Mouse (Mus musculus): ENCODE results near the gene Trmt10a.
"Not testable (repeated sequence)": the region's sequence is repeated elsewhere in the genome, so short reads cannot be mapped to it uniquely, and the experiment has no call there.

Trmt10a gene

GRCm38 (mm10) chr3:138134528-138134927 is 8.7 kb upstream of the Trmt10a start:
- DNase-seq (ENCODE audit: low spot score): no peak

- not testable (repeated sequence) for DNase-seq (ENCODE audit: low spot score)
These were observed 5.1 kb upstream of the Trmt10a start for GRCm38 (mm10) chr3:138138146-138138545.

- DNase-seq (ENCODE audit: low spot score): no peak
These were observed 3.6 kb upstream of the Trmt10a start for GRCm38 (mm10) chr3:138139663-138140062.

- DNase-seq (ENCODE audit: low spot score): peak; percentile 52
These were observed 1.1 kb upstream of the Trmt10a start for GRCm38 (mm10) chr3:138142052-138142732.

GRCm38 (mm10) chr3:138142733-138143314 is 424 bp upstream of the Trmt10a start:
- no peak for DNase-seq (ENCODE audit: low spot score)

GRCm38 (mm10) chr3:138144060-138144641 is 903 bp downstream of the Trmt10a start:
- DNase-seq (ENCODE audit: low spot score): no peak

GRCm38 (mm10) chr3:138144642-138145171 is 1.5 kb downstream of the Trmt10a start, which contains the start of gene Mttp:
Mttp (minus strand) TSS chr3:138144968.
- DNase-seq (ENCODE audit: low spot score): peak; percentile 91

GRCm38 (mm10) chr3:138148811-138149210 is 5.6 kb downstream of the Trmt10a start:
- DNase-seq (ENCODE audit: low spot score): no peak

- DNase-seq (ENCODE audit: low spot score): no peak
These were observed 11.8 kb downstream of the Trmt10a start for GRCm38 (mm10) chr3:138155062-138155461.

- no peak for DNase-seq (ENCODE audit: low spot score)
These were observed 13.4 kb downstream of the Trmt10a start for GRCm38 (mm10) chr3:138156651-138157050.

GRCm38 (mm10) chr3:138161623-138162022 is 18.4 kb downstream of the Trmt10a start:
- DNase-seq (ENCODE audit: low spot score): no peak

- no peak for DNase-seq (ENCODE audit: low spot score)
These were observed 19.4 kb downstream of the Trmt10a start for GRCm38 (mm10) chr3:138162553-138163183.

GRCm38 (mm10) chr3:138173291-138173690 is 30.0 kb downstream of the Trmt10a start:
- no peak for DNase-seq (ENCODE audit: low spot score)

- DNase-seq (ENCODE audit: low spot score): no peak
These were observed 32.3 kb downstream of the Trmt10a start for GRCm38 (mm10) chr3:138175551-138175950.

GRCm38 (mm10) chr3:138182019-138182418 is 38.8 kb downstream of the Trmt10a start:
- peak; percentile 68 for DNase-seq (ENCODE audit: low spot score)

- peak; percentile 27 for DNase-seq (ENCODE audit: low spot score)
These were observed 40.1 kb downstream of the Trmt10a start for GRCm38 (mm10) chr3:138183371-138183770.

- peak; percentile 25 for DNase-seq (ENCODE audit: low spot score)
These were observed 42.0 kb downstream of the Trmt10a start for GRCm38 (mm10) chr3:138185290-138185689.

GRCm38 (mm10) chr3:138185995-138186930 is 43.0 kb downstream of the Trmt10a start:
- no peak for DNase-seq (ENCODE audit: low spot score)

- DNase-seq (ENCODE audit: low spot score): peak; percentile 53
These were observed 49.0 kb downstream of the Trmt10a start for GRCm38 (mm10) chr3:138192260-138192659.

GRCm38 (mm10) chr3:138193683-138194302 is 50.5 kb downstream of the Trmt10a start, which contains the start of gene 4930579F01Rik:
4930579F01Rik (minus strand) TSS chr3:138193825.
- DNase-seq (ENCODE audit: low spot score): no peak

GRCm38 (mm10) chr3:138197093-138197492 is 53.8 kb downstream of the Trmt10a start:
- DNase-seq (ENCODE audit: low spot score): no peak
